Mouse (Mus musculus): ENCODE results near the gene Atp8a1.

- TF ChIP-seq POLR2A (IDR thresholded peaks at IDR 0.05; ENCODE audit: insufficient read depth, low read length): no peak
- 0 out of 2 replicates have a peak, but pooled peaks have one; percentile 19 for TF ChIP-seq EP300 (IDR thresholded peaks at IDR 0.05; ENCODE audit: insufficient read depth, low read depth, low read length)
Measured at GRCm38 (mm10) chr5:67696741-67697596, 150.3 kb downstream of the Atp8a1 start.
